Comparison of ENCODE assay signal across 8 mouse cellular contexts in the genomic region with DNA sequence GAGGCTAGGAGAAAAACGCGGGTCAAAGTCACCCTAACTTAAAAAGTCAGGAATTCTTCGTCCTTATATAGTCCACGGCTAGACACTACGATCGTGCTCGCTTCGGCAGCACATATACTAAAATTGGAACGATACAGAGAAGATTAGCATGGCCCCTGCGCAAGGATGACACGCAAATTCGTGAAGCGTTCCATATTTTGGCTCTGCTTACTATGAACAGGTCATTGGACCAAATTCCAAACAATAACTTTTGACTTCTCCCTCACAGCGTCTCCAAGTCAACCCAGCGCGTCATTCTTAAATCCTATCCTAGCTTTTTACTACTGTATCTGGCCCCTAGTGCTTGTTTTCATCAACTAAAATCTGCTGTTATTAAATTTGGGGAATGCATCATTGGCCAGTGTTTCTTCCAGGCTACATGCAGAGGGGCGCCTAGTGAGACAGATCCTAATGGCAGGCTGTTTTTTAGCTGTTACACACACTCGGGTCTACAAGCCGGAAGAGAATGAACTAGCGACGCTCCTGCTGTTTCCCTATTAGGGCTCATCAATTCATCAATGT.
DNase-seq lines count a peak whose midpoint lies in the region; ATAC-seq and TF ChIP-seq lines count a peak whose summit lies in the region.

No protein-coding gene starts in this region.

- H3K9me3 ChIP-seq in forebrain, embryonic 10.5 days: no peaks in the 10 kb centered on the region; the same call in 1 of the 2 replicates
- H3K9me3 ChIP-seq in heart, postnatal 0 days (replicated peaks; ENCODE audit: control insufficient read depth, low read length): 0 out of 2 replicates have a peak, but pooled peaks cover 2% of the 10 kb centered on the region
- no peaks in the 10 kb centered on the region for H3K9me3 ChIP-seq in lung, embryonic 14.5 days (ENCODE audit: low read depth, low read length)

- peak overlapping the region; percentile 71 for H3K9ac ChIP-seq in heart, postnatal 0 days (replicated peaks; ENCODE audit: low read depth, low read length)
- peak overlapping the region; percentile 81 for H3K9ac ChIP-seq in lung, embryonic 14.5 days

- WGBS in forebrain, embryonic 10.5 days: under 1% methylated on average over 21 of the region's 21 CpGs
- WGBS in heart, postnatal 0 days: under 1% methylated on average over 21 of the region's 21 CpGs
- WGBS in lung, embryonic 14.5 days: under 1% methylated on average over 21 of the region's 21 CpGs

- TF ChIP-seq CTCF in heart, postnatal 0 days (IDR thresholded peaks at IDR 0.05; ENCODE audit: low read depth): no peak
- TF ChIP-seq CTCF in layer of hippocampus, adult 2 months (conservative IDR thresholded peaks at IDR 0.05): peak; percentile 16
- TF ChIP-seq CTCF in lung, embryonic 14.5 days (IDR thresholded peaks at IDR 0.05; ENCODE audit: low read depth): no peak

- peak overlapping the region; percentile 89 for H3K4me3 ChIP-seq in forebrain, embryonic 10.5 days
- H3K4me3 ChIP-seq in heart, postnatal 0 days (ENCODE audit: low read depth, low read length): peak overlapping the region; percentile 94
- H3K4me3 ChIP-seq in layer of hippocampus, adult 2 months: peak overlapping the region; percentile 82
- peak overlapping the region; percentile 63 for H3K4me3 ChIP-seq in lung, embryonic 14.5 days (ENCODE audit: low read depth, low read length)

- peaks cover 18% of the 10 kb centered on the region for H3K4me1 ChIP-seq in forebrain, embryonic 10.5 days
- no peaks in the 10 kb centered on the region; the same call in 1 of the 2 replicates for H3K4me1 ChIP-seq in heart, postnatal 0 days (ENCODE audit: control insufficient read depth, insufficient read depth)
- no peaks in the 10 kb centered on the region for H3K4me1 ChIP-seq in lung, embryonic 14.5 days (ENCODE audit: insufficient read depth)

- H3K27me3 ChIP-seq in forebrain, embryonic 10.5 days (ENCODE audit: poor library complexity, severe bottlenecking): peaks cover 5% of the 10 kb centered on the region; the same call in 1 of the 2 replicates
- no peaks in the 10 kb centered on the region for H3K27me3 ChIP-seq in heart, postnatal 0 days (ENCODE audit: control insufficient read depth, insufficient read depth, low read length)
- no peaks in the 10 kb centered on the region for H3K27me3 ChIP-seq in lung, embryonic 14.5 days (ENCODE audit: insufficient read depth, low read length)

- ATAC-seq in heart, postnatal 0 days (ENCODE audit: insufficient read depth, low read depth): peak; percentile 75
- ATAC-seq in lung, embryonic 14.5 days (ENCODE audit: insufficient read depth): peak; percentile 85

- H3K4me2 ChIP-seq in heart, postnatal 0 days (ENCODE audit: low read depth, low read length): peak overlapping the region; percentile 90
- H3K4me2 ChIP-seq in lung, embryonic 14.5 days: peak overlapping the region; percentile 64

- no peak for TF ChIP-seq EP300 in heart, postnatal 0 days (IDR thresholded peaks at IDR 0.05; ENCODE audit: low read depth)

- DNase-seq in heart, adult 18-20 months: peak; percentile 82 to 83
- no peak for DNase-seq in heart, postnatal 4 days
- peak; percentile 57 to 64 for DNase-seq in adrenal gland, postnatal 36 days
- DNase-seq in forebrain, embryonic 10.5 days (ENCODE audit: extremely low spot score, low spot score): peak; percentile 68
- DNase-seq in heart, postnatal 0 days (ENCODE audit: low spot score): peak; percentile 63
- DNase-seq in layer of hippocampus, adult 2 months (ENCODE audit: low spot score in 2 of 2): peak in 1 of 2 experiments; percentile 81
- DNase-seq in lung, embryonic 14.5 days: peak; percentile 85
- peak; percentile 71 to 88 for DNase-seq in right cerebral cortex, postnatal 10 days (ENCODE audit: low spot score in 2 of 2)

- no peaks in the 10 kb centered on the region for H3K36me3 ChIP-seq in forebrain, embryonic 10.5 days (replicated peaks)
- no peaks in the 10 kb centered on the region for H3K36me3 ChIP-seq in heart, postnatal 0 days (replicated peaks; ENCODE audit: control insufficient read depth, insufficient read depth, low read length)
- no peaks in the 10 kb centered on the region for H3K36me3 ChIP-seq in lung, embryonic 14.5 days (ENCODE audit: insufficient read depth)

- peak overlapping the region; percentile 96 for H3K27ac ChIP-seq in forebrain, embryonic 10.5 days
- peak overlapping the region; percentile 99 for H3K27ac ChIP-seq in heart, postnatal 0 days (ENCODE audit: low read depth)
- peak overlapping the region; percentile 100 for H3K27ac ChIP-seq in layer of hippocampus, adult 2 months
- H3K27ac ChIP-seq in lung, embryonic 14.5 days (ENCODE audit: low read depth): peak overlapping the region; percentile 89
